Mouse (Mus musculus): ENCODE results near the gene Bpnt1. TPM values are rescaled to one million over a fixed set of nuclear protein-coding genes. Genes with fewer than 3 reads are reported as not detected.

The Bpnt1 gene
- total RNA-seq (2023), result 10 to 100 TPM; 17.7 to 28.9 TPM

GRCm38 (mm10) chr1:185331983-185332430 lies at the start of gene Bpnt1:
TSS of gene Bpnt1 (plus strand) at chr1:185332149.

GRCm38 (mm10) chr1:185328721-185329610 lies 3.0 kb upstream of the Bpnt1 start, which contains the start of gene Iars2:
TSS of gene Iars2 (minus strand) at chr1:185329396.

GRCm38 (mm10) chr1:185362677-185363520 lies 30.9 kb downstream of the Bpnt1 start, which contains the start of gene Eprs:
TSS of gene Eprs (plus strand) at chr1:185363044.

Other genes starting within 250 kb of the Bpnt1 start
- gene Rab3gap2, start 128.0 kb upstream of the Bpnt1 start, total RNA-seq (2023), result 10 to 100 TPM; 48.0 to 55.3 TPM
- gene Iars2, start 2.8 kb upstream of the Bpnt1 start, total RNA-seq (2023), result 10 to 100 TPM; 17.9 to 20.0 TPM
- gene Eprs, start 30.9 kb downstream of the Bpnt1 start, total RNA-seq (2023), result 10 to 100 TPM; 75.2 to 76.3 TPM
- gene Slc30a10, start 122.7 kb downstream of the Bpnt1 start, total RNA-seq (2023), result not detected

Measured in monocyte, adult 59 days (primary cell).